Mouse (Mus musculus) cerebellum, adult (tissue): ENCODE measurements around the gene Plg.
A peak's percentile ranks its signal among the peaks of the same experiment; 100 is the strongest.

ENCODE experiments used
- ATAC-seq: cut with Nextera tagmentation; 2 replicates; pipeline ENCODE4 v1.9.2; 2017; ENCODE audit warnings: mild to moderate bottlenecking, moderate library complexity, mixed read lengths; ENCODE audit not compliant: insufficient number of reproducible peaks, low FRiP score, low TSS enrichment

The Plg gene

DNA sequence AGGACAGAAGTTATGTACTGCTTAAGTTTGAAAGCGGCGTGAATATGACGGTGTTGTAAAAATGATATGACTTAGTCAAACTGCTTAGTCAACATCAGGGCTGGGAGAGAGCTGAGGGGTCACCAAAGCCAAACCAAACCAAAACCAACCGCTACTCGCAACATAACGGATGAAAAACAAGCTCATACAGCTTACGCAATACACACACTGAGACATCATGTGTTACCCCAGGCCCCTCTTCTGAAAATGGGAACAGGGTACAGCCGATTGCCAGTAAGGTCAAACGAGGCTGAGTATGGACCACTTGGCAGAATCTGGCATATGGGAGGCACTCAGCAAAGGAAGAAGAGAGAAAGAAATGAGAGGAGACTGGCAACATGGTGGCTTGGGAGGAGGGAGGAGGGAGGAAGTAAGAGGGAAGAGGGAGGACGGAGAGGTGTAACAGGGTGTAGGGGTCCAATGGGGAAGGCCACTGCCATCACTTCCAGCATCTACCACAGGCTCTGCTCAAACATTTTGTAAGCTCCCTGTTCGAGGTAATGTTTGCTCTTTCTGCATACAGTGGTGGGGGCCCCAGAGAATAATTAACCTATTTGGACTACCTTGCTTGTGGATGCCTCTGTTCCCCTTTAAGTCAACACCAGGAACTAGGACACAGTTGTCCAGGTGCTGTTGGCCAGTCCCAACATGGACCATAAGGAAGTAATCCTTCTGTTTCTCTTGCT, at the start of gene Plg:
Plg (plus strand) TSS at position 628 of the 725 bp plus-strand sequence.
- no peak for ATAC-seq

GRCm38 (mm10) chr17:12335115-12335514, 43.3 kb upstream of the Plg start:
- no peak for ATAC-seq

GRCm38 (mm10) chr17:12336073-12336868, 42.1 kb upstream of the Plg start:
- ATAC-seq, result no peak

GRCm38 (mm10) chr17:12337156-12337555, 41.3 kb upstream of the Plg start:
- ATAC-seq, result no peak

DNA sequence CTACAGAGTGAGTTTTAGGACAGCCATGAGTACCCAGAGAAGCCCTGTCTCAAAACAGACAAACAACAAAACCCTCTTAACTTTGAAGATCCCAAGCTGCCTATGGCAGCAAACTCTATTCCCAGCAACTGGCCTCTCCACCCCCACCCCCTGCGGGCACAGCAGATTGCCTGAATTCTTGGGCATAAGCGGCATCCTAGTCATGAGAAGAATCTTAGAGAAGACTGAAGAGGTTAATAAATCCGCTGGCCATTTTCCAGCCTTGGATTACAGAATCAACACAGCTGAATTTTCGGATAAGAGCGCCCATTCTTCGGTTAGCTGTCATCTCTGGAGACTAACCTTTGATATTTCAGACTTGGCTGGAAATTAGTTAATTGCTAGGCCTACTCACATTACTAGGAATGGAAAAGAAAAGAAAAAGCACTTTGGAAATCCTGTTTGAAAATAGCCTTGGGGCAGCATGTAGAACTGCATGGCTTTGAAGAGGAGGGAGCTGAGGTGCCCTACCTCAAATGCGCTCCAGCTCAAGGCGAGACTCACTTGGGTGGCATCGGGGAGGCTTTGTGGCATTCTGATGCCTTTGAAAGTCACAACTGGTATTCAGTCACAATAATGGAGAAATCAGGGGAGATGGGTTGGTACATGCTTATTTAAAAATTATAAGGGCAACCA, 34.6 kb upstream of the Plg start:
- ATAC-seq, result no peak

GRCm38 (mm10) chr17:12347462-12347861, 30.9 kb upstream of the Plg start:
- ATAC-seq, result no peak

DNA sequence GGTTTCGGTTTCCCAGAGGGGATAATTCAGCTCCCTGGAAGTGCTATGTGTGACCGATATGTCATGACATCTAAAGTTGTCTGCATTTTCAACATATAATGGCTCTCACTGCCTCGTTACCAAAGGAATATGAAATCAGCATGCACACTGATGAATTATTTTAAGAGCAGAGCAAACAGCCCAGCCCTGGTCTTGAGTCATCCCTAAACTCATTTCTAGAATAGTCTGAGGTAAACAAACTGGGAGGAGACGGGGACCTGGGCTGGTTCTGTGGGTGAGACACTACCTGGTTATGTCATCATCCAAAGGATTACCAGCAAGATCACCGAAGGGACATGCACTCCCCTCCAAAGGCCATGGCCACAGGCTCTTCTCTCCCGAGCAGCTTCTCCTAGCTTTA, 26.8 kb upstream of the Plg start:
- ATAC-seq, result no peak

- no peak for ATAC-seq
Observed at GRCm38 (mm10) chr17:12352781-12353180, 25.6 kb upstream of the Plg start.

DNA sequence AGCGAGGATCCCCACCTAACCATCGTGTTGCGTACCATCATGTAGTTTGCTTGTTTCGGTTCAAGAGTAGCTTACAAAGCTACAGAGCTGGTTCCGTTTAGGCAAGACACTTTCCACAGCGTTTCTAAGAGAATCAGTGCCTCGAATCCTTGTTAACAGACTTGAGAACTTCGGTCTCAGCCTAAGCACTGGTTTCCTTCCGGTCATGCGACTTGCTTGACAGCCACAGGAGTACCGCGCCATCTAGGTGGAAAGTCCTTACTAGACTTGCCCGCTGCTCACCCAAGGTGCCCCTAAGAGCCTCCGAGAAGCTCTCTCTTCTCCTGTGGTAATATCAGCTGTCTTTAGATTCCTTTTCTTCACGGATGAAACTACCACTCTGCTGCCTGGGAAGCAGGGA, 18.5 kb upstream of the Plg start:
- ATAC-seq, result no peak

DNA sequence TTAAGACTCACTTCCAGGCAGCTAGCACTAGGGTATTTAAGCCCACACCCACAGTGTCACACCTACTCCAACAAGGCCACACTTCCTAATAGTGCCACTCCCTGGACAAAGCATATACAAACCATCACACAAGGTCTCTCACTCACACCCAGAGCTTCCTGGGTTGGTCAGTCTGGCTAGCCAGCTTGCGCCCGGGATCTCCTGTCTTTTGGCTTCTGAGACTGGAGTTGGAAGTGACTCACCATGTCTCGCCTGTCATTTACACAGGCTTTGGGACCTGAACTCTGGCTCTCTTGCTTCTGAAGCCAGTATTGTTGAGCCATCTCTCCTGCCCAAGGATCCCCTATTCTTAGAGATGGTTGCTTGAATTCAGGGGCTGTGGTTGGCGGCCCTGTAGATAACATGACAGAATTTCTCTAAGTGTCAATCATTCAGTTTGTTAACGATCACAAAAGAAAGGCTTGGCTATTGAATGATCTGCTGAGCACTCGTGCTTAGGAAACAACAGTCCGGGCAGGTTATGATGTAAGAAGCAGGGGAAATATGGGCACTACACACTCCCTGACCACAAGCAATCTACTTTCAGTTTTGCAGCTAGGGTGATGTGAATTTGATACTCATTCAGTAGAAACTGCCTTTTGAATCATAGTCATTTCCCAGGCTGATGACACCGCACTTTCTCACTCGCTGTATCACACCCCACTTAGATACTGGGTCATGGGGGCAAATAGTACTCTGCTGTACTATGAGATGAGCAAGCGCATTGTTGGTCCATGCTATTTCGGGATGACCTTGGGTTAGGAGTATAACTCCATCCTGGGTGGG, 14.6 kb upstream of the Plg start:
- ATAC-seq, result no peak

DNA sequence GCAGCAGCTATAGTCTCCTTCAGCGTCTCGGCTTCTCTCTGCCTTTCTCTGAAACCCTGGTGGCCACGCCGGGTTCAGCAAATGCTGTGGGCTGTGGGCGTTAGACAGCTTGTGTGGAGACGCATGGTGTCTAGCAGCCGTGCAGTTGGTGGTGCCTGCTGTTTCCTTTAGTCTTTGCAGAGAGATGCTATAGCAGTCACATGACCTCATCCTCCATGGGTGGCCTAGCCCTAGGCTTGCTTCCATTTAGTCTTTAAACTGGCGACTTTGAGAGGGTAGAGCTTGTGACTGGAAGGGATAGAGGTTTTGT, 14.0 kb upstream of the Plg start:
- ATAC-seq, result no peak

DNA sequence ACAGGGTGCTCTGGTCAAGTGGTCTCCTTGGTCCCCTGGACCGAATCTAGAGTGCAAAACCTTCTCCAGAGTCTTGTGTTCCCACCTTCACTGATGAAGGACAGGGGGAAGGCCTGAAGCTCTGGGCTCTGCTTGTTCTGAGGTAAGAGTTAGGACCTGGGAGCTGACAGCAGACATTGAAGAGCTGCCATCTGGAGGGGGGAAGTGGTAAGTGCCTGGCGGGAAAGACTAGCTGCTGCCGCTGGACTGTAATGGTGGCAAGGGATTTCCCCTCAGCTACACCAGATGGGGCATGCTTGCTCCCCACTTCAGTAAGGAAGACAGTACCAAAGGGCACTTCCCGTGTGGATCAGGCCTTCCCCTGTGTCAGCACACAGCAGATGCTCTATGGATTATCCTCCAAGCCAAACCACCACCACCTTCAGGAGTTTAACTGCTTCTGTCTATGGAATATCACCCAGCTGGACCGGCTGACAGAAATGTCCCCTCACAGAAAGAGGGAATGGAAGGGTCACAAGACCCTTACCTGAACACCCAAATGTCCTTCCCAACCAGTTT, 11.0 kb upstream of the Plg start:
- ATAC-seq, result no peak

DNA sequence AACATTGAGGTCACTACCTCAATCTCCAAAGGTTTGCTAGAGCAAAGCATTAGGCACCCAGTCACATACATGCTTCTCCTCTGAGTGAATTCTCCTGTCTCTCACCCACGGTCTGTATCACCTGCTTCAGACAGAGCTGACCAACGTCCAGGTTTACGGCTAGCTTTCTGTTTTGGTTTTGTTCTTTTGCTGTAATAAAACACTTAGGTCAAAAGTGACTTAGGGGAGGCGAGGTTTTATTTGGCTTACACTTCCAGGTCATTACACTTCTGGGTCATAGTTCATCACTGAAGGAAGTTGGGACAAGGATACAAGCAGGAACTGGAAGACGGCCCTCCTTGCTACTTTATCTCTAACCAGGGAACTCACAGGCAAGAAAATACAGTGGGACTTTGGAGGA, 9.0 kb upstream of the Plg start:
- ATAC-seq, result no peak

GRCm38 (mm10) chr17:12370289-12370688, 8.1 kb upstream of the Plg start:
- ATAC-seq, result no peak

- no peak for ATAC-seq
Observed at GRCm38 (mm10) chr17:12371310-12371925, 7.0 kb upstream of the Plg start.

GRCm38 (mm10) chr17:12372021-12372420, 6.4 kb upstream of the Plg start:
- peak; percentile 43; the same call in 1 of the 2 replicates for ATAC-seq

DNA sequence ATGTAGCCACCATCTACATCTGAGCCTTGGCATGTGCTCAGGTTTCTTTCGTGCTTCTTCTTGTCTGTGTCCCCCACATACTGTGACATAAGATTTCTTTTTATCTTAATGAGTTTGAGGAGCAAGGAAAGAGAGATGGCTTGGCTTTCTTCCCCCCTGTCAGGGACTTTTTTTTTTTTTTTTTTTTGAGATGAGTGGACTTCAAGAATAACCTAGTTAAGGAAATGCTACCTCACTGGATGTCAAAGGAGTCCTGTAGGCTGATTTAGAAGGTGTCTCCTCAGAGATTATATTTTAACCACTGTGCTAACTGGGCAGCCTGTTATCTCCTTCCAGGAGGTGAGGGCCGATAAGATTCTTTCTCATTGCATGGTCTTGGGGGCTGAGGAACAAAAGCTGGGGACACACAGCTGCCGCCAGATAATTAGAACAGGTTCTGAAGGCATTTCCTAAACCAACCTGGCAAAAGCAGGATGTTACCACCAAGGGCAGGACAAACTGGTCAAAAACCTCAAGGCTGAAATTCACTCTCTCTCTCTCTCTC, 4.7 kb upstream of the Plg start:
- no peak for ATAC-seq

DNA sequence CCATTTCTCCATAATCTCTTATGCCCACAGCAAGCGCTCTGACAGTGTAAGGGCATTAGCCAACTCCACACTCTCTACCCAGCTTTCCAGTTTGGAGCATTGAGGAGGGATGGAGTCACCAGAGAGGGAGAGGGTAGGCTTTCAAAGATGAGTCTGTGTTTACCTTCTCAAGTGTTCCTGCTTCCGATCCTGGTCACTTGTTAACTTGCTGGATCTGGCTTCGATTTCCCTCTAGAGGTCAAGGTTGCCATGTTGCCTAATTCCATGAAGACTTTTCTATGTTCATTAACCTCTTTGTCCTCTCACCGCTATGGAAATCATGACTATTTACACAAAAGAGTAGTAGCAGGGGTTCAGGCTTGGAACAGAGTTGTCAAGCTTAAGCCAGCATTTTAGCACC, 1.9 kb downstream of the Plg start:
- ATAC-seq, result no peak

DNA sequence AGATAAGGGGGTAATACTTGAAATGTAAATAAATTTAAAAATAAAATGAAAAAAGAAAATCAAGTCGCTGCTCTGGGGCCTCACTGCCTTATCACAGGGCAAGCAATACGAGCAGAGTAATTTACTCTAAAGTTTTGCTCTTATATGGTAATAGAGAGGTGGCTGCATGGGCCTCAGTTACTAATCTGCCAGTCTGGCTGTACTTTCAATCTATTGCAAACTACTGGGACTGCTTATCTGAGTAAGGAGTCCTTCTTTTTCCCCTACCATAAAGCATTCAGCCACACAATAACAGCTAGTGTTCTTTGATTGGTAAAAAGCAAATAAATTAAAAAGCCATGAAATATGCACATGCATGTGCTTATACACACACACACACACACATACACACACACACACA, 3.2 kb downstream of the Plg start:
- ATAC-seq, result no peak

- no peak for ATAC-seq
Observed at GRCm38 (mm10) chr17:12382531-12382930, 4.1 kb downstream of the Plg start.
